Mouse (Mus musculus) intestine, embryonic 14.5 days (tissue): ENCODE data around the gene Spg7. TPM values are rescaled to one million over a fixed set of nuclear protein-coding genes. Genes with fewer than 3 reads are reported as not detected.
A peak's percentile ranks its signal among the peaks of the same experiment; 100 is the strongest.

ENCODE experiments used
- ATAC-seq: fragments of 200-750 bp; cut with Nextera tagmentation; replicated peaks from 2 replicates; pipeline ENCODE4 v1.8.0; 2017; ENCODE audit warnings: low read depth, moderate number of reproducible peaks, moderate TSS enrichment, moderate library complexity; ENCODE audit not compliant: low FRiP score, low TSS enrichment
- DNase-seq: peaks from one replicate; pipeline ENCODE4 v3.0.0-alpha.2; 2018; ENCODE audit warnings: low spot score
- H3K27ac ChIP-seq: fragments of 300-500 bp; sonication (generic); 2 replicates; pipeline ENCODE4 v1.5.1; 2014; ENCODE audit warnings: low read depth, mild to moderate bottlenecking, control low read depth
- H3K27me3 ChIP-seq: fragments of 300-500 bp; sonication (generic); replicated peaks from 2 replicates; pipeline ENCODE4 v1.6.1; 2014; ENCODE audit warnings: low read length, control low read depth; ENCODE audit not compliant: control insufficient read depth, insufficient read depth
- H3K36me3 ChIP-seq: fragments of 300-500 bp; sonication (generic); 2 replicates; pipeline ENCODE4 v1.6.1; 2014; ENCODE audit warnings: low read length, control low read depth; ENCODE audit not compliant: control insufficient read depth, insufficient read depth
- H3K4me1 ChIP-seq: fragments of 300-500 bp; sonication (generic); replicated peaks from 2 replicates; pipeline ENCODE4 v1.6.1; 2014; ENCODE audit warnings: low read length, control low read depth, mixed read lengths; ENCODE audit not compliant: control insufficient read depth, insufficient read depth
- H3K4me2 ChIP-seq: fragments of 300-500 bp; sonication (generic); 2 replicates; pipeline ENCODE4 v1.6.1; 2014; ENCODE audit warnings: low read length
- H3K4me3 ChIP-seq: fragments of 300-500 bp; sonication (generic); 2 replicates; pipeline ENCODE4 v1.5.1; 2014; ENCODE audit warnings: low read depth, low read length, control low read depth, mixed read lengths
- H3K9ac ChIP-seq: fragments of 300-500 bp; sonication (generic); 2 replicates; pipeline ENCODE4 v1.6.1; 2014; ENCODE audit warnings: mild to moderate bottlenecking, low read length
- H3K9me3 ChIP-seq: fragments of 300-500 bp; sonication (generic); 2 replicates; pipeline ENCODE4 v1.6.1; 2016; ENCODE audit warnings: low read length, control low read depth; ENCODE audit not compliant: control insufficient read depth
- WGBS: fragments of 180-500 bp; shearing (Covaris S2); extraction: QIAGEN DNeasy Blood & Tissue Kit; methylation state at CpG from one replicate; pipeline ENCODE4 v1.1.7; 2014; 5-methylcytosine and 5-hydroxymethylcytosine counted together
- polyA plus RNA-seq: library from polyadenylated mRNA; unstranded; fragments of >200 nt; fragmentation: Nextera tagmentation; extraction: Ambion mirVana; gene quantifications from 2 replicates; pipeline ENCODE4 v1.2.1, GENCODE M21; 2014

Spg7 gene
- 46.0 and 47.2 TPM in 2 replicates for polyA plus RNA-seq

GRCm38 (mm10) chr8:123062721-123063120 lies at the start of gene Spg7:
Gene Spg7, plus strand, starts transcription at chr8:123062942.
- 75% methylated on average over 7 of the region's 7 CpGs for WGBS
- Histone ChIP-seq H3K4me2 (no peak within 1 kb of the TSS), H3K36me3 (peaks cover 5% of the 10 kb centered on the region; the same call in 1 of the 2 replicates), H3K9me3 (no peaks in the 10 kb centered on the region), H3K9ac (no peak within 1 kb of the TSS), H3K4me1 (peaks cover 16% of the 10 kb centered on the region), H3K27me3 (no peaks in the 10 kb centered on the region), H3K27ac (no peak within 1 kb of the TSS), H3K4me3 (no peak within 1 kb of the TSS)
- ATAC-seq (no peak), DNase-seq (no peak)

- H3K9ac ChIP-seq: no peak overlapping the region
- ATAC-seq (no peak), DNase-seq (no peak)
- H3K9me3 ChIP-seq: no peaks in the 10 kb centered on the region
- H3K27ac ChIP-seq: no peak overlapping the region
- H3K4me1 ChIP-seq: peaks cover 12% of the 10 kb centered on the region
- H3K4me3 ChIP-seq: no peak overlapping the region
- 74% methylated on average over 7 of the region's 7 CpGs for WGBS
- H3K27me3 ChIP-seq: no peaks in the 10 kb centered on the region
- peaks cover 6% of the 10 kb centered on the region; the same call in 1 of the 2 replicates for H3K36me3 ChIP-seq
- no peak overlapping the region for H3K4me2 ChIP-seq
Measured at GRCm38 (mm10) chr8:123014429-123014828, 48.3 kb upstream of the Spg7 start.

GRCm38 (mm10) chr8:123015074-123015473 lies 47.7 kb upstream of the Spg7 start:
- Histone ChIP-seq H3K9me3 (no peaks in the 10 kb centered on the region), H3K4me3 (no peak overlapping the region), H3K9ac (no peak overlapping the region), H3K27me3 (no peaks in the 10 kb centered on the region), H3K4me1 (peaks cover 12% of the 10 kb centered on the region), H3K4me2 (no peak overlapping the region), H3K27ac (no peak overlapping the region), H3K36me3 (peaks cover 6% of the 10 kb centered on the region; the same call in 1 of the 2 replicates)
- DNase-seq (no peak), ATAC-seq (no peak)
- WGBS: 47% methylated on average over 3 of the region's 3 CpGs

GRCm38 (mm10) chr8:123017143-123017542 lies 45.6 kb upstream of the Spg7 start:
- Histone ChIP-seq H3K9me3 (no peaks in the 10 kb centered on the region), H3K4me3 (no peak overlapping the region), H3K4me1 (peaks cover 18% of the 10 kb centered on the region), H3K27me3 (no peaks in the 10 kb centered on the region), H3K36me3 (peaks cover 6% of the 10 kb centered on the region; the same call in 1 of the 2 replicates), H3K27ac (no peak overlapping the region), H3K9ac (no peak overlapping the region), H3K4me2 (no peak overlapping the region)
- ATAC-seq (no peak), DNase-seq (no peak)
- WGBS: 74% methylated on average over 4 of the region's 4 CpGs

GRCm38 (mm10) chr8:123018484-123019164 lies 44.1 kb upstream of the Spg7 start:
- H3K4me3 ChIP-seq: no peak overlapping the region
- H3K9ac ChIP-seq: no peak overlapping the region
- ATAC-seq (no peak), DNase-seq (no peak)
- 56% methylated on average over 4 of the region's 4 CpGs for WGBS
- H3K27ac ChIP-seq: 0 out of 2 replicates have a peak overlapping the region, but pooled peaks have one; percentile 16
- no peaks in the 10 kb centered on the region for H3K27me3 ChIP-seq
- H3K4me2 ChIP-seq: no peak overlapping the region
- H3K36me3 ChIP-seq: peaks cover 6% of the 10 kb centered on the region; the same call in 1 of the 2 replicates
- no peaks in the 10 kb centered on the region for H3K9me3 ChIP-seq
- H3K4me1 ChIP-seq: peaks cover 18% of the 10 kb centered on the region

GRCm38 (mm10) chr8:123020084-123020483 lies 42.7 kb upstream of the Spg7 start:
- no peak overlapping the region for H3K4me2 ChIP-seq
- ATAC-seq: no peak
- H3K27me3 ChIP-seq: no peaks in the 10 kb centered on the region
- no peaks in the 10 kb centered on the region for H3K9me3 ChIP-seq
- no peak overlapping the region for H3K9ac ChIP-seq
- peaks cover 9% of the 10 kb centered on the region; the same call in 1 of the 2 replicates for H3K36me3 ChIP-seq
- WGBS: 64% methylated on average over 2 of the region's 2 CpGs
- H3K4me3 ChIP-seq: no peak overlapping the region
- no peak for DNase-seq
- H3K4me1 ChIP-seq: peaks cover 15% of the 10 kb centered on the region
- no peak overlapping the region for H3K27ac ChIP-seq

- no peak overlapping the region for H3K9ac ChIP-seq
- H3K4me3 ChIP-seq: no peak overlapping the region
- no peaks in the 10 kb centered on the region for H3K9me3 ChIP-seq
- H3K4me2 ChIP-seq: no peak overlapping the region
- peaks cover 9% of the 10 kb centered on the region; the same call in 1 of the 2 replicates for H3K36me3 ChIP-seq
- DNase-seq (no peak), ATAC-seq (no peak)
- H3K4me1 ChIP-seq: peaks cover 15% of the 10 kb centered on the region
- WGBS: 70% methylated on average over 2 of the region's 2 CpGs
- no peak overlapping the region for H3K27ac ChIP-seq
- H3K27me3 ChIP-seq: no peaks in the 10 kb centered on the region
Measured at GRCm38 (mm10) chr8:123020859-123021258, 41.9 kb upstream of the Spg7 start.

GRCm38 (mm10) chr8:123021259-123021658 lies 41.5 kb upstream of the Spg7 start:
- no peak overlapping the region for H3K27ac ChIP-seq
- peaks cover 9% of the 10 kb centered on the region; the same call in 1 of the 2 replicates for H3K36me3 ChIP-seq
- 80% methylated on average over 1 of the region's 1 CpGs for WGBS
- no peak for DNase-seq
- H3K27me3 ChIP-seq: no peaks in the 10 kb centered on the region
- H3K4me1 ChIP-seq: peaks cover 15% of the 10 kb centered on the region
- no peaks in the 10 kb centered on the region for H3K9me3 ChIP-seq
- no peak overlapping the region for H3K4me2 ChIP-seq
- ATAC-seq: no peak
- no peak overlapping the region for H3K9ac ChIP-seq
- H3K4me3 ChIP-seq: no peak overlapping the region

- H3K36me3 ChIP-seq: 0 out of 2 replicates have a peak, but pooled peaks cover 3% of the 10 kb centered on the region
- H3K9ac ChIP-seq: no peak overlapping the region
- H3K27ac ChIP-seq: no peak overlapping the region
- no peaks in the 10 kb centered on the region for H3K27me3 ChIP-seq
- H3K4me3 ChIP-seq: no peak overlapping the region
- no peaks in the 10 kb centered on the region for H3K9me3 ChIP-seq
- no peak for DNase-seq
- ATAC-seq: no peak
- no peak overlapping the region for H3K4me2 ChIP-seq
- WGBS: 88% methylated on average over 3 of the region's 3 CpGs
- peaks cover 12% of the 10 kb centered on the region for H3K4me1 ChIP-seq
Measured at GRCm38 (mm10) chr8:123022727-123023126, 40.0 kb upstream of the Spg7 start.
